Mouse (Mus musculus): ENCODE measurements around the gene Ddx31.

- TF ChIP-seq SIN3A (IDR thresholded peaks at IDR 0.05; ENCODE audit: low read length) (no peak), ZC3H11A (IDR thresholded peaks at IDR 0.05; ENCODE audit: low read depth, low read length) (no peak), CTCF (IDR thresholded peaks at IDR 0.05 in 2 of 3, conservative IDR thresholded peaks at IDR 0.05 in 1 of 3; ENCODE audit: control insufficient read depth in 1 of 3, insufficient read depth in 1 of 3, low read depth in 2 of 3, low read length in 3 of 3, poor library complexity in 1 of 3, severe bottlenecking in 1 of 3) (no peak), ZMIZ1 (IDR thresholded peaks at IDR 0.05; ENCODE audit: low read depth, low read length) (no peak), E2F4 (IDR thresholded peaks at IDR 0.05; ENCODE audit: borderline replicate concordance, low read depth, low read length) (no peak), EP300 (IDR thresholded peaks at IDR 0.05; ENCODE audit: low read depth in 1 of 2, low read length in 2 of 2) (no peak), CHD2 (IDR thresholded peaks at IDR 0.05; ENCODE audit: low read length) (no peak), MYC (IDR thresholded peaks at IDR 0.05; ENCODE audit: low read depth, low read length) (no peak), NELFE (IDR thresholded peaks at IDR 0.05; ENCODE audit: low read depth, low read length) (no peak), POLR2A (IDR thresholded peaks at IDR 0.05; ENCODE audit: control insufficient read depth in 1 of 2, insufficient read depth in 1 of 2, low read depth in 1 of 2, low read length in 2 of 2, poor library complexity in 1 of 2) (no peak), GATA1 (IDR thresholded peaks at IDR 0.05; ENCODE audit: low read depth, low read length) (no peak), MAZ (IDR thresholded peaks at IDR 0.05; ENCODE audit: low read depth, low read length) (no peak), JUND (IDR thresholded peaks at IDR 0.05; ENCODE audit: low read depth, low read length) (no peak)
Measured at GRCm38 (mm10) chr2:28954595-28954994, 114.4 kb downstream of the Ddx31 start.

Data from MEL (cell line).